Mouse (Mus musculus) midbrain, embryonic 12.5 days (tissue): Measurements from ENCODE around the gene Srr. TPM values are rescaled to one million over a fixed set of nuclear protein-coding genes. Genes with fewer than 3 reads are reported as not detected.
A peak's percentile ranks its signal among the peaks of the same experiment; 100 is the strongest.

ENCODE experiments used
- ATAC-seq: fragments of 200-750 bp; cut with Nextera tagmentation; 2 replicates; pipeline ENCODE4 v1.8.0; 2017; ENCODE audit warnings: low read depth, moderate TSS enrichment, moderate library complexity; ENCODE audit not compliant: low FRiP score
- H3K27ac ChIP-seq: fragments of 300-500 bp; sonication (generic); replicated peaks from 2 replicates; pipeline ENCODE4 v1.5.1; 2016; ENCODE audit warnings: mild to moderate bottlenecking
- H3K27me3 ChIP-seq: fragments of 300-500 bp; sonication (generic); 2 replicates; pipeline ENCODE4 v1.6.1; 2016; ENCODE audit warnings: mild to moderate bottlenecking
- H3K36me3 ChIP-seq: fragments of 300-500 bp; sonication (generic); 2 replicates; pipeline ENCODE4 v1.6.1; 2016
- H3K4me1 ChIP-seq: fragments of 300-500 bp; sonication (generic); 2 replicates; pipeline ENCODE4 v1.6.1; 2016
- H3K4me2 ChIP-seq: fragments of 300-500 bp; sonication (generic); replicated peaks from 2 replicates; pipeline ENCODE4 v1.6.1; 2016; ENCODE audit warnings: mild to moderate bottlenecking, moderate library complexity
- H3K4me3 ChIP-seq: fragments of 300-500 bp; sonication (generic); 2 replicates; pipeline ENCODE4 v1.5.1; 2016; ENCODE audit warnings: mild to moderate bottlenecking
- H3K9ac ChIP-seq: fragments of 300-500 bp; sonication (generic); replicated peaks from 2 replicates; pipeline ENCODE4 v1.6.1; 2016; ENCODE audit warnings: mild to moderate bottlenecking, moderate library complexity
- H3K9me3 ChIP-seq: fragments of 300-500 bp; sonication (generic); 2 replicates; pipeline ENCODE4 v1.6.1; 2016; ENCODE audit warnings: mild to moderate bottlenecking
- WGBS: fragments of 180-500 bp; shearing (Covaris S2); methylation state at CpG from one replicate; pipeline ENCODE4 v1.1.7; 2016; 5-methylcytosine and 5-hydroxymethylcytosine counted together
- polyA plus RNA-seq: library from polyadenylated mRNA; unstranded; fragments of >200 nt; fragmentation: Nextera tagmentation; extraction: Ambion mirVana; gene quantifications from 2 replicates; pipeline ENCODE4 v1.2.1, GENCODE M21; 2016

The Srr gene
- polyA plus RNA-seq, 1 experiment from 2014 or later, result 28.1 TPM

DNA sequence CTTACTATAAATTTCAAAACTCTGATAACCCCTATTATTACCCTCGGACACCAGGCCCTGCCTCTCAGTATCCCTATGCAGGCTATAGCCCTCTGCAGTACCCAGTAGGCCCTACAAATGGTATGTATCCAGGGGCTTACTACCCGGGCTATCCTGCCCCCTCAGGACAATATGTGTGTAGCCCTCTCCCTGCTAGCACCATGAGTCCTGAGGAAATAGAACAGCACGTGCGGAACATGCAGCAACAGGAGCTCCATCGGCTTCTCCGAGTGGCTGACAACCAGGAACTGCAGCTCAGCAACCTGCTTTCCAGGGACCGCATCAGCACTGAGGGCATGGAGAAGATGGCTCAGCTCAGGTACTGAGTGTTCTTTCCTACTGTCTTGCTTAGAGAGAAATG is 4.6 kb upstream of the Srr start:
- peaks cover 13% of the 10 kb centered on the region for H3K4me1 ChIP-seq
- no peak overlapping the region for H3K4me2 ChIP-seq
- H3K9ac ChIP-seq, result no peak overlapping the region
- ATAC-seq, result no peak
- H3K36me3 ChIP-seq, result peaks cover 52% of the 10 kb centered on the region
- no peaks in the 10 kb centered on the region for H3K9me3 ChIP-seq
- no peaks in the 10 kb centered on the region for H3K27me3 ChIP-seq
- H3K4me3 ChIP-seq, result no peak overlapping the region
- 97% methylated on average over 7 of the region's 7 CpGs for WGBS
- H3K27ac ChIP-seq, result no peak overlapping the region

DNA sequence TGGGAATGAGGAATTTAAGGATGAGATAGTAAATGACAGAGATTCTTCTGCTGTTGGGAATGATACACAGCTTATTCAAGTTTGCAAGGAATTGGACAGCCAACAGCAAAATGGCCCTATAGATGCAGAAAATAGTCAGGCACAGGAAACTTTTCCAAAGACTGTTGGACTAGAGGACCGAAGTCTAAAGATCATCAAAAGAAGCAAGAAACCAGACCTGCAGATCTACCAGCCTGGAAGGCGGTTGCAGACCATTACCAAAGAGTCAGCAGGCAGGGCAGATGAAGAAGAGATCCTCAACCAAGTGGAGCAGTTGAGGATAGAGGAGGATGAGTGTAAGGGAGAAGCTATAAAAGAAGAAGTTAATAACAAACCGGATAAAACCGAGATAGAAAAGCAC is 3.4 kb upstream of the Srr start:
- no peak for ATAC-seq
- Histone ChIP-seq H3K9me3 (no peaks in the 10 kb centered on the region), H3K9ac (no peak overlapping the region), H3K4me3 (no peak overlapping the region), H3K4me2 (no peak overlapping the region), H3K4me1 (peaks cover 19% of the 10 kb centered on the region), H3K27me3 (no peaks in the 10 kb centered on the region), H3K27ac (no peak overlapping the region), H3K36me3 (peaks cover 39% of the 10 kb centered on the region)
- WGBS, result 90% methylated on average over 4 of the region's 4 CpGs

DNA sequence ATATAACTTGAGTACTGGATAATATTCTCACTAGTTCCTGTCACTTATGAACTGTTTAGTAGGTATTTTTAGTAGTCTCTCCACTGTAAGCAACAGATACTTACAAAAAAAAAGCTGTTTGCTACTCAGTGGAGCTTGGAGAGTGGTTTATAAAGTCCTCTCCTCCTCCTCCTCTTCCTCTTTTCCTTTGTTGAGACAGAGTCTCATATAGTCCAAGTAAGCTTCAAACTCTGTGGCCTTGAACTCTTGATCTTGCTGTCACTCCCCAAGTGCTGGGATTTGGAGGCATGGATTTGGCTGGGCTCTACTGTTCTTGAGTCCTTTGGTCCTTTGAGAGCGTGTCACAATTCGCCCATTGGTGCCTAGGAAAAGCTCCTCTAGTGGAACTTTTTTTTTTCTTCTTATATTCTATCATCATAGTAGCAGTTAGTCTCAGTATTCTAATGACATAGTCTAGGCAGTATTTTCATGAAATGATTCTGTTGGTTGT is 1.5 kb upstream of the Srr start:
- Histone ChIP-seq H3K27ac (no peak overlapping the region), H3K36me3 (peaks cover 25% of the 10 kb centered on the region), H3K27me3 (no peaks in the 10 kb centered on the region), H3K4me3 (no peak overlapping the region; the same call in 1 of the 2 replicates), H3K9me3 (no peaks in the 10 kb centered on the region), H3K9ac (no peak overlapping the region), H3K4me2 (peak overlapping the region; percentile 77), H3K4me1 (peaks cover 19% of the 10 kb centered on the region)
- ATAC-seq, result no peak
- 91% methylated on average over 2 of the region's 2 CpGs for WGBS

DNA sequence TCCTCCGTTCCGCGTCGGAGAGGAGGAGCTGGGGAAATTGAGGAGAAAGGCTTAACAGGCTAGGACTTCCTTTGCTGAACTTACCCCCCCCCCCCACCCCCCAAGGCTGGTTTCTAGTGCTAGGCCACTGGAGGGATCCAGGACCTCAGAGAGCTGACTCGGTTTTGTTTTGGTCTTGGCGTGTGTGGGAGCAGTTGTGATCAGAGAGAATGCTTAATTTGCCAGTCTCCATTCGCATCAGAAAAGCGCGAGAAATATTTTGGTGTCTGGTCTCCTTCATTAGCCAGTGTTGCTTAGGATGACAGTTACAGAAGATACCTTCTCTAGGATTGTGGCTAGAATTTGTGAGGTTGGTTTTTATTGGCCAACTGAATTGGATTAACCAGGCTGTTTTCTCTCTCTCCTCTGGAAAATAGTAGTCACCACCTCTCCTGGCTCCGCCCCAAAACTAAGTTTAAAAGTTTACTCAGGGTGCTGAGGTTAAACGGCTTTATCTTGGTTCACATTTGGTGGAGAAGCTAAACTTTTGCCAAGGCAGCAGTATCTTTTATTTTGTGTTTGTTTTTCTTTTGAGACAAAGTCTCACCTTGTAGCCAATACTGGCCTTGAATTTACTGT is 749 bp upstream of the Srr start:
- no peaks in the 10 kb centered on the region for H3K9me3 ChIP-seq
- 7% methylated on average over 11 of the region's 11 CpGs for WGBS
- peaks cover 17% of the 10 kb centered on the region for H3K36me3 ChIP-seq
- H3K4me1 ChIP-seq, result peaks cover 19% of the 10 kb centered on the region
- peak overlapping the region; percentile 98 for H3K27ac ChIP-seq
- no peaks in the 10 kb centered on the region for H3K27me3 ChIP-seq
- peak overlapping the region; percentile 94 for H3K9ac ChIP-seq
- peak overlapping the region; percentile 92 for H3K4me3 ChIP-seq
- ATAC-seq, result no peak; the same call in 1 of the 2 replicates
- peak overlapping the region; percentile 77 for H3K4me2 ChIP-seq

DNA sequence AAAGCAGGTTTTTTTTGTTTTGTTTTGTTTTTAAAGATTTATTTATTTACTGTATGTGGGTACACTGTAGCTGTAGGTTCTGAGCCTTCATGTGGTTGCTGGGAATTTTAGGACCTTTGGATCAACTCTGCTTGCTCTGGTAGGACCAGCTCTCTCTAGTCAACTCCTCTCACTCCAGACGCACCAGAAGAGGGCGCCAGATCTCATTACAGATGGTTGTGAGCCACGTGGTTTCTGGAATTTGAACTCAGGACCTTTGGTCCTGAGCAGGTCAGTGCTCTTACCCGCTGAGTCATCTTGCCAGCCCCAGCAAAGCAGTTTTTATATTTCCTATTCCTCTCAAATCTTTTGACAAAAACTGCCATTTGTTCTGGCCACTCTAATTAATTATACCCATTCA is 1.6 kb downstream of the Srr start:
- peaks cover 19% of the 10 kb centered on the region for H3K4me1 ChIP-seq
- peaks cover 8% of the 10 kb centered on the region; the same call in 1 of the 2 replicates for H3K36me3 ChIP-seq
- no peaks in the 10 kb centered on the region for H3K9me3 ChIP-seq
- no peak overlapping the region for H3K4me2 ChIP-seq
- H3K27me3 ChIP-seq, result no peaks in the 10 kb centered on the region
- no peak for ATAC-seq
- no peak overlapping the region for H3K4me3 ChIP-seq
- H3K9ac ChIP-seq, result no peak overlapping the region
- 67% methylated on average over 4 of the region's 4 CpGs for WGBS
- H3K27ac ChIP-seq, result no peak overlapping the region

DNA sequence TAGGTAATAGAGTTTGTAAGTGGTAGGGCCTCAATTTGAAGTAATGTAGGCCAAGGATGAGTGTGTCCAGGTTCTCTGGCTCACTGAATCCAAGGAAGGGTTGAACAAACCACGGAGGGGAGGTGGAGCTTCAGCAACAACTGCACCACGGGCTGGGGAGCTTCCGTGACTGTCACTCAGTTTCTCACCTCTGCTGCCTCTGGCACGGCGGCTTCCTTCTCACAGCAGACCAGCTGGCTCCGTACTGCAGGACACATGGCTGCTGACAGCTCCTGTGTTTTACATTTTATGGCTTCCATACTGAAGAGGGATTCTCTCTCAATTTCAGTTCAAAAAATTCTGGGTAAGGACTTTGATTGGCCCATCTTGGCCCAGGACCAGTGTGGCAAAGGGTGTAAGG is 6.5 kb downstream of the Srr start:
- WGBS, result 90% methylated on average over 6 of the region's 6 CpGs
- Histone ChIP-seq H3K9me3 (no peaks in the 10 kb centered on the region), H3K36me3 (peaks cover 22% of the 10 kb centered on the region), H3K9ac (no peak overlapping the region), H3K4me1 (no peaks in the 10 kb centered on the region), H3K27ac (no peak overlapping the region), H3K4me3 (no peak overlapping the region), H3K27me3 (no peaks in the 10 kb centered on the region), H3K4me2 (no peak overlapping the region)
- ATAC-seq, result no peak

DNA sequence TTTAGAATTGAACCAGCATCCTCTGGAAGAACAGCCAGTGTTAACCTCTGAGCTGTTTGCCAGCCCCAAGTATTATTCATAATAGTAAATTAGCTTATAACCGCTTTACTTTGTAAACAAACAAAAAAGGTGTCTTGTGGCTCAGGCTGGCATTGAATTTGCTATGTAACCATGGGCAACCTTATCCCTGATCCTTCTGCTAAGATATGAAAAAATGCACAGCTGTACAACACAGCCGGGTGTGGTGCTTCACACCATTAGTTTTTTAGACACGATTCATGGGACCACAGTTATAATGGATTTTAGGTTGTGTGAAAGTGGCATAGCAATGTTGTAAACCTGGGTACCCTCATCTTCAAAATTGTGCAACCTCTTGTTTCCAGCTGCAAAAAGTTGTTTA is 13.3 kb downstream of the Srr start:
- 84% methylated on average over 3 of the region's 3 CpGs for WGBS
- no peak for ATAC-seq
- Histone ChIP-seq H3K9ac (no peak overlapping the region), H3K27me3 (no peaks in the 10 kb centered on the region), H3K4me3 (no peak overlapping the region), H3K36me3 (peaks cover 25% of the 10 kb centered on the region), H3K4me1 (no peaks in the 10 kb centered on the region), H3K9me3 (no peaks in the 10 kb centered on the region), H3K4me2 (no peak overlapping the region), H3K27ac (no peak overlapping the region)

DNA sequence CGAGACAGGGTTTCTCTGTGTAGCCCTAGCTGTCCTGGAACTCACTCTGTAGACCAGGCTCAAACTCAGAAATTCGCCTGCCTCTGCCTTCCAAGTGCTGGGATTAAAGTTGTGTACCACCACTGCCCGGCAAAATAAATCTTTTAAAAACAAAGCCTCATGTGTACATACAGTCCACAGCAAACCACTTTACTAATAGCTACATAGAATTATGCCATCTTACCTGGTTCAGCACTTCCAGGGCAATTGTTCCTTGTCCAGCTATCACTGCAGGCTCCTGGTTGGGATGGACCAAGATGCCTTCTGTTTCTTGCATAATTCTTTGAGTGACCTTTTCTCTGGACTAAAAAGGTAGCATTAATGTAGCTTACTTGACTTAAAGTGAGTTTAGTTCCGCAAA is 15.8 kb downstream of the Srr start:
- H3K9me3 ChIP-seq, result no peaks in the 10 kb centered on the region
- H3K27me3 ChIP-seq, result no peaks in the 10 kb centered on the region
- H3K36me3 ChIP-seq, result peaks cover 50% of the 10 kb centered on the region
- no peaks in the 10 kb centered on the region for H3K4me1 ChIP-seq
- 91% methylated on average over 4 of the region's 4 CpGs for WGBS
- H3K9ac ChIP-seq, result no peak overlapping the region
- no peak overlapping the region for H3K27ac ChIP-seq
- H3K4me3 ChIP-seq, result no peak overlapping the region
- no peak overlapping the region for H3K4me2 ChIP-seq
- no peak for ATAC-seq

DNA sequence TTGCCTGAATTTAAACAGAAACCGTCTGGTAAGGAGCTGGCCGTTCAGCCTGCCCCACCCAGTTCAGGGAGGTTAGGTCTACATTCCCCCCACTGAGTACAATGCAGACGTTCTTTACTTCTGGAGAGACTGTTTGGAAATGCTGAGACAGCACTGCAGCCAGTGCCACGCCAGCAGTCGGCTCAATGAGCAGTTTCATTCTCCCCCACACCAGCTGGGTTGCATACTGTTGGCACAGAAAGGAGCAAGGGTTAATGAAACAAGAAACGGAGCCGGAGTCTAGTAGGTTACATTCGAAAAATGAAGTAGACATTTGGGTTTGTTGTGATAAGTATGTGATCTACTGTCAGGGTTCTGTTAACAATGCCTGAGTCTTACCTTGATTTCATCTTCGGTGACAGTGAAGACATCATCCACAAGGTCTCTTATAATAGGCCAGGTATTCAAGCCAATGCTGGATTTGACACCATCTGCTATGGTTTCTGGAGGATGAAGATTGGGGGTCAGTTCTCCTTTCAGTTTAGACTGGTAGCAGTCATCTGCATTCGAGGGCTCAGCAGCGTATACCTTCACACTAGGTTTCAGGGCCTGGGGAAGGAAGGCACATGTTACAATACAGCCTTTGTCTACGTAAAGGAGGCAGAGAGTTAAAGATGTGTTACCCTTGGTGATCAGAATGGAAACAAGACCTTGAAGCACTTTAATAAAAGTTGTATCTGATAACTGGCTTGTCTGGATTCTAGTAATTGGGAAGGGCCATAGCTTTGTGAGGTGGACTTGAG is 16.9 kb downstream of the Srr start:
- Histone ChIP-seq H3K27ac (no peak overlapping the region), H3K4me2 (no peak overlapping the region), H3K9ac (no peak overlapping the region), H3K27me3 (no peaks in the 10 kb centered on the region), H3K4me3 (no peak overlapping the region), H3K36me3 (peaks cover 61% of the 10 kb centered on the region), H3K4me1 (no peaks in the 10 kb centered on the region), H3K9me3 (no peaks in the 10 kb centered on the region)
- 86% methylated on average over 12 of the region's 12 CpGs for WGBS
- ATAC-seq, result no peak

DNA sequence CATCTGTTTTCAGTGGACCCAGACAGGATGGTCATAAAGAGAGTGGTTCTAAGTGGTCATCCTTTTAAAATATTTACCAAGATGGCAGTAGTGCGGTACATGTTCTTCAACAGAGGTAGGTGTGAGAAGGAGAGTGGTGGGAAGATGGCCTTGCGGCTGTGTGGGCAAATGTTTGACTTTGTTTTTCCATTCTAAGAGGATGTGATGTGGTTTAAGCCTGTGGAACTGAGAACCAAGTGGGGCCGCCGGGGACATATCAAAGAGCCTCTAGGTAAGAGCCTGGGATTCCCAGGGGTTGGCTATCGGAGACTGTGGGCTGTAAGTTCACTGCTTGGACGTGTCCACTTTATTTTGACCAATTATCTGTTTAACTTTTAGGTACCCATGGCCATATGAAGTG is 17.9 kb downstream of the Srr start:
- H3K4me1 ChIP-seq, result no peaks in the 10 kb centered on the region
- H3K36me3 ChIP-seq, result peaks cover 70% of the 10 kb centered on the region
- H3K27me3 ChIP-seq, result no peaks in the 10 kb centered on the region
- H3K9me3 ChIP-seq, result no peaks in the 10 kb centered on the region
- H3K27ac ChIP-seq, result no peak overlapping the region
- H3K4me3 ChIP-seq, result no peak overlapping the region
- no peak overlapping the region for H3K9ac ChIP-seq
- WGBS, result 94% methylated on average over 6 of the region's 6 CpGs
- ATAC-seq, result no peak
- H3K4me2 ChIP-seq, result no peak overlapping the region

DNA sequence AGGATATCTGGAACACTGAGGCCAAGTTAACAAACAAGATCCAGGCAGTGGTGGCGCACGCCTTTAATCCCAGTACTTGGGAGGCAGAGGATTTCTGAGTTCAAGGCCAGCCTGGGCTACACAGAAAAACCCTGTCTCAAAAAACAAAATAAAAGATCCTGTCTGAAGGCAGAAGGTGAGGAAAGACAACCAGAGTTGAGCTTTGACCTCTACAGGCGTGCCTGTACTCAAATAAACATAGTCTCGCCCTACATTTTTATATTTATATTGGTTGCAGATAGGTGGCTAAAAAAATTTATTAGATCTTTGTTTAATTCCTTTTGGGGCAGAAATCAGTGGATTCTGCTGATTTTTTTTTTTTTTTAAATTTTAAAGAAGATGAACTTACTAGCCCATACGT is 23.3 kb downstream of the Srr start:
- Histone ChIP-seq H3K9ac (no peak overlapping the region), H3K4me1 (peaks cover 8% of the 10 kb centered on the region), H3K27ac (no peak overlapping the region), H3K4me2 (no peak overlapping the region), H3K36me3 (peaks cover 79% of the 10 kb centered on the region), H3K9me3 (no peaks in the 10 kb centered on the region), H3K4me3 (no peak overlapping the region), H3K27me3 (no peaks in the 10 kb centered on the region)
- ATAC-seq, result no peak
- WGBS, result 88% methylated on average over 5 of the region's 5 CpGs

DNA sequence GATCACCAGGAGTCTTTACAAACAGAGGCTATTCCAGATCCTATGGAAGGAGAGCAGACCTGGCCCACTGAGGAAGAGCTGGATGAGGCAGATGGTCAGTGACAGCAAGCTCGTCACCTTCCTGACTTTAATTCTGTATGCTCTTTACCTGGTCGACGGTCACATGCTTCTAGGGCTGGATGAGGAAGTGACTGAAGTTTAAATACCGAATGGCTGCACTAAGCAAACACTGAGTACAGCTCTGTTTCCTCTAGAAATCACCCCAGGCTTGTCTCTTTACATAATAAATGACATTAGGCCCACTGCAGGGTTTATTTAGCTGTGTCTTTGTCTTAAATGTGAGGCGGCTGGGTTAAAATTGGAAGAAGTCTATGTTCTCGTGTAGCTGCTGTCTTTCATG is 24.2 kb downstream of the Srr start:
- no peaks in the 10 kb centered on the region for H3K27me3 ChIP-seq
- 93% methylated on average over 6 of the region's 6 CpGs for WGBS
- H3K4me3 ChIP-seq, result no peak overlapping the region
- peaks cover 8% of the 10 kb centered on the region for H3K4me1 ChIP-seq
- no peak overlapping the region for H3K4me2 ChIP-seq
- no peak overlapping the region for H3K9ac ChIP-seq
- peaks cover 70% of the 10 kb centered on the region for H3K36me3 ChIP-seq
- H3K27ac ChIP-seq, result no peak overlapping the region
- no peak for ATAC-seq
- H3K9me3 ChIP-seq, result no peaks in the 10 kb centered on the region
